Mouse (Mus musculus) mouse embryonic stem cell (cell line): ENCODE results near the gene Rbfox2.
"Not testable (repeated sequence)": the region's sequence is repeated elsewhere in the genome, so short reads cannot be mapped to it uniquely, and the experiment has no call there.

Experiments
- in situ Hi-C, 2 experiments: fragments of 300-500 bp; cut with MboI; formaldehyde crosslinking; loops; 1 replicate in 1 of 2; 3 replicates in 1 of 2; pipeline ENCODE4 v1.14.3; 2019 to 2020; ENCODE audit warnings: low sequenced_read_pairs in 2 of 2, low pct_unique_long_range_greater_than_20kb in 1 of 2, mixed read lengths in 1 of 2; ENCODE audit not compliant: unreplicated experiment in 1 of 2

The Rbfox2 gene

DNA sequence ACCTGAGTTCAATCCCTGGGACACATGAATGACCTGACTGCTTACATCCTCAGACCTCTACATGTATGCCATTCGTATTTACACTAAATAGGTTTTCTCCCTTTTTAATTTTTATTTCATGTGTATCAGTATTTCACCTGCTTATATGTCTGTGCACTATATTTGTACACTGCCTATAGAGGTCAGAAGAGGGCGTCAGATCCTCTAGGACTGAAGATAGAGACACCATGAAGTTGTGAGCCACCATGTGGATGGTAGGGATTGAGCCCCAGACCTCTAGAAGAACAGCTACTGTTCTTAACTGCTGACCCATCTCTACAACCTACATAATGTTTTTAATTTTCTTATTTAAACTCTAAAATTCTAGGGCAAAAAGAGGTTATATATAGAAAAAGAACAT lies 16.5 kb downstream of the Rbfox2 start:
- in situ Hi-C loops = no loop called here

DNA sequence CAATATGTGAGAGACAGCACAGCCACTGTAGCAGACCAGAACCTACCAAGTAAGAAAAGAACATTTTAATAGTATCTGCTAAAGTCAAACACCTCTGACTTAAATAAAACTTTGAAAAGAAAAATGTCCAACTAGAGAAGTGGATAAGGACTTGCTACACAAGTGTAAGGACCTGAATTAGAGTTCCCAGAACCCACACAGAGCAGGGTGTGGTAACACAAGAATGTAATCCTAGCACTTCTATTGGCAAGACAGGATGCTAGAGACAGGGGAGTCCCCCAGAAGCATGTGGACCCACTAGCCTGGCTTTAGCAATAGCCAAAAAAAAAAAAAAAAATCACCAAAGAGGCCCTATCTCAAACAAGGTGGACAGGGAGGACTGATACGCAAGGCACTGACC lies 26.7 kb downstream of the Rbfox2 start:
- in situ Hi-C loops = no loop called here

DNA sequence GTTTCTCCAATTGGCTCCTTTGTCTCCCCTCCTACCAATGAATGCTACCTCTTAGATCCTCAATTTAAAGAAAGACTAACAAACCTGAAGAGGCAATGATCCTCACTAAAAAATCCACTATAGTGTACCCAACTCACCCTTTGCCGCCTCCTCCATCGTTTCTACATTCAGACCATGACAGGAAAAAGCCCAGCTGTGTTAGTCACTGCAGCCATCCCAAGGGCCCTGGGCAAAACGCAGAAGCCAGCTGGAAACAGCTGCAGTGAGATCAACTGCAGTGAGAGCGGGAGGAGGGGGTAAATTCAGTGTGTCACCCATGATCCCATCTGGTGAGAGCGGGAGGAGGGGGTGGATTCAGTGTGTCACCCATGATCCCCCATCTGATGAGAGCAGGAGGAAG lies 28.0 kb downstream of the Rbfox2 start:
- in situ Hi-C loops = no loop called here

DNA sequence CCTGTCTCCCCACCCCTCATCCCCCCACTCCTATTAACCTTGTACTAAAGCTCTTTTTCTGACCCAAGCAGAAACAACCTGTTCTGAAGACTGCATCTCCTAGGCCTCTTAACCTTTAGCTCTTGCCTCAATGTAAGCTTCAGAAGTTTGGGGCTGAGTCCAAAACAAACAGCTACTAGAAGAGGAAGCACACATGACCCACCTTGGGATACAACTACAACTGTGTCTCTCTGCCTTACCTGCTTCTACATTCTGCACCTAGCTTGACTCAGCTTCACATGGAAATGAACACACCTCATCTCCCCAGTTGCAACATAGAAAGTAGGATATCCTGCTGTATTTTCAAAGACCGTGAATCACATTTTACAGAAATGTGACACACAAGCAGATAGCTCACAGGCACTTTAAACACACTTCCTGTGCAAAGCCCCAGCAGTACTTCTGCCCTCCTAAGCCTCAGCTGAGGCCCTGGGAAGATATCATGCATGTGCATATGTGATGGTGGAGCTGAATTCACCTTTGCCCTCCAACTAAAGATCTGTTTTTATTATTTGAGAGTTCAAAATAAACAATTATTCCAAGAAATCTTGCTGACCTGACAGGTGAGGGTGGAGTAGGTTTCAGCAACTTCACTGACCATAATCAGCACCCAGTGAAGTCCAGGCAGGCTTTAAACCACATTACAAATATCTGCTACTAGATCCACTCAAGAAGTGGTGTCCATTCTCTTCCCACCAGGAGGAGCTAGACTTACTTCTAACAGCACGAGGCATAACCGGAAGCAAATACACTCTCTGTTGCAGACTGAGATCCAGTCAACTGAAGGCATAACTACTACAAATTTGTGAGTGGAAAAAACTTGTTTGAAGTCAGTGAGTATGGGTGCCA lies 29.7 kb downstream of the Rbfox2 start:
- in situ Hi-C loops = no loop called here

DNA sequence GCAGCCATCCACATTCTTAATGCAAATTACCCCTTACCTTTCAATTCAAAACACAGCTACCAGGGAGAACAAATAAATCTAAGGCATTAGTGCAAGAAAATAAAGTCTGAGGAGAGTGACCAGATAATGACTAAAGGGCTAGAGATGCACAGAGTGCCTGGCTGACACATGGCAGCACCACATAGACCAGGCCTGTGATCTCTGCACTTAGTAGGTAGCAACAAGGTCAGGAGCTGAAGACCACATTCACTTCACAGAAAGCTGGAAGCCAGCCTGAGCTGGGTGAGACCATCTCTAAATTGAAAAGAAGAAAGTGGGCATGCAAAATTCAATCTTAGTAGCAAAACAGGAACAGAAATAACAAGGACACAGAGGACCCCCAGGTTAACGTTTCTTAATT lies 30.5 kb downstream of the Rbfox2 start:
- in situ Hi-C loops = no loop called here

DNA sequence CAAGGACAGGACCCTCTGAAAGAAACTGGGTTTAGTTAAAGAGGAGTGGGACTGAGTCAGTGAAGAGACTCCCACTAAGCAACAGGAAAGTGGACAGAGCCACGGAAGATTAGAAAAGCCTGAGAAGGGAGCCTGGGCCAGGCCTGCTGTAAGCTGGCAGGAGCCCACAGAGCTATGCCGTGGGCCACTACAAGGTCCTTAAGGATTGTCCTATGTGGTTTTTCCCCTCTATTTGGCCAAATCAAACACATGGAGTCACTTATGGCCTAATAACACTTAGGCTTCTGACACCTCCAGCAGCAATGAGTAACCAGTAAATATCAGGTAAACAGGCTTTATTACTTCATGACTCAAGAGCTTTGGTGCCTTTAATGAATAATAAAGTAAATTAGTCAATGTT lies 31.2 kb downstream of the Rbfox2 start:
- in situ Hi-C loops = no loop called here

DNA sequence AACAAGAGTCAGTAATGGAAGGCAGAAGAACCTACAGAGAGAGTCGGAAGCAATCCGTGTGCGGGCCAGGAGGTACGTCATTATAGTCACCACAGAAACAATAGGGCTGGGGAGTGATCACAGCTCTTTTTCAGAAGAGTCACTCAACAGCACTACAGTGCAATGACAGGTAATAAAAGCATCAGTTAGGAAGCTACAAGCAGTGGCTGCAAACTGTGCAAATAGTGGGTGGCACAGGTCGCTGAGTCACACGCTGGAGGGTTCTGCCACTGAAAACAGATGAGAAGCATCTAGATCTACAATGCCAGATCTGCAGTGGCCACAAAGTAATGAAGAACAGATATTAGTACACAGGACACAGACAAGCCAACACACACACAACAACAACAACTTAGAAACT lies 32.9 kb downstream of the Rbfox2 start:
- in situ Hi-C loops = no loop called here

DNA sequence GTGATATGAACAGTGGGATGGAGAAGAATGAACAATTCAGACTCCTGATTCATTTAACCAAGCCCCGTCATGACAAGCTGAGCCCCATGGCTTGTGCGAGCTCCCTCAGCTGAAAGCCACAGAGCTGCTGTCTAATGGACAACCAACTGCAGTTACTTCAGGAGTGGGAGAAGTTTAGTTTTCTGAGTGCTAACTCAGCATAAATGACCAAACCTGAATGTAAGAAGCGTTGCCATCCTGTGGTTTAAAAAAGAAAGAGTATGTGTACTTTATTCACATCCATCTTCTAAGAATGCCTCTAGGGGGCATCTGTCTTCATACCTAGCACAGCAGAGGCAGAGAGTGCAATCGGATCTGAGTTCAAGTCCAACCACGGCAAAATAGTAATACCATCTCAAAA lies 35.5 kb downstream of the Rbfox2 start:
- in situ Hi-C loops = no loop called here

DNA sequence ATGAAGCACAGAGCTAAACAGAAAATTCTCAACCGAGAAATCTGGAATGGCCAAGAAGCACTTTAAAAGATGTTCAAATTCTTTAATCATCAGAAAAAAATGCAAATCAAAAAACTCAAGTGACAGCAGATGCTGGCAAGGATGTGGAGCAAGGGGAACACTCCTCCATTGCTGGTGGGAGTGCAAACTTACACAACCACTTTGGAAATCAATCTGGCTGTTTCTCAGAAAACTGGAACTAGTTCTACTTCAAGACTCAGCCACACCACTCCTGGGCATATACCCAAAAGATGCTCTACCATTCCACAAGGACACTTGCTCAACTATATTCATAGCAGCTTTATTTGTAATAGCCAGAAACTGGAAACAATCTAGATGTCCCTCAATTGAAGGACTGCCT lies 37.3 kb downstream of the Rbfox2 start:
- in situ Hi-C loops = not testable (repeated sequence)

DNA sequence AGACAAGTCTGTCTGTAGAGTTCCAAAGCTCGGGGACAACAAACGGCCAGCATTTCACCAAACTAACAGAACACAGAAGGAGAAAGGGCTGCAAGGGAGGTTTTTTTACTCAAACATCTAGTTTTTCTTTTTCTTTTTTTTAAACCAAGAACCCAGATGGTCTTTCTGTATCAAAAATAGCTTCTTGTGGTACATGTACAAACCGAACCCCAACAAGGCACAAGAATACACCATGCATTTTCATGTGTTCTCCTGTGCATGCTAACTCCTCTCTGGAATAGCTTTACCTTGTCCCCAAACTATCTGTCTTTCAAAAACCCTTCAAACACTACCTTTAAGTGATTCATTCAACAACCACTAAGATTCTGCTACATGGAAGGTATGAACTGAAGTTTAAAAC lies 38.4 kb downstream of the Rbfox2 start:
- in situ Hi-C loops = no loop called here

DNA sequence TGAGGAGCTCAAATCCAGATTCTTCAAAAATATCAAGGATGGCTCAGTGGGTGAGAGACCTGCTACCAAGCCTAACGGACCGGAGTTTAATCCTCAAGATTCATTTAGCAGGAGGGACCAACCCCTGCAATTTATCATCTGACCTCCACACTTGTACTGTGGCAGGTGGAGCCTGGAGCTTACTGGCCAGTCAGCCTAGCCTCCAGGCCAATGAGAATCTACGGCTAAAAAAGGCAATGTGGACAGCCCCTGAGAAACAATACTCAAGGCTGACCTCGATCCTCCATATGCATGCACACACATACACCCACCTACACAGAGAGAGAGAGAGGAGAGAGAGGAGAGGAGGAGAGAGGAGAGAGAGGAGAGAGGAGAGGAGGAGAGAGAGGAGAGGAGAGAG lies 41.5 kb downstream of the Rbfox2 start:
- in situ Hi-C loops = no loop called here

DNA sequence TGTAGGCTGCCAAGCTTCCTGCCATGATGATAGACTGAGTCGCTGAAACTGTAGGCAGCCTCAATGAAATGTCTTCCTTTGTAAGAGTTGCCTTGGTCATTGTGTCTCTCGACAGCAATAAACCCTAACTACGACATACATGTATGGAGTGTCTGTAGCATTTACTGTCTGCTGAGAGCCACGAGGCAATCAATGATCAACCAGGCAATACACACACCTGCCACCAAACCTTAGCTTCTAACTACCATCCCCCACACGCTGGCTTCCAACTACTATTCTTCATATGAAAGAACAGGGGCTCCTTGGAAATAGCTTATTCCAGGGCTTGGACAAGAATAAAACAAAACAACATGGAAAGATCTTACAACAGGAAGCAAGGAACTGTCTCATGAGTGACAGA lies 42.5 kb downstream of the Rbfox2 start:
- in situ Hi-C loops = no loop called here

DNA sequence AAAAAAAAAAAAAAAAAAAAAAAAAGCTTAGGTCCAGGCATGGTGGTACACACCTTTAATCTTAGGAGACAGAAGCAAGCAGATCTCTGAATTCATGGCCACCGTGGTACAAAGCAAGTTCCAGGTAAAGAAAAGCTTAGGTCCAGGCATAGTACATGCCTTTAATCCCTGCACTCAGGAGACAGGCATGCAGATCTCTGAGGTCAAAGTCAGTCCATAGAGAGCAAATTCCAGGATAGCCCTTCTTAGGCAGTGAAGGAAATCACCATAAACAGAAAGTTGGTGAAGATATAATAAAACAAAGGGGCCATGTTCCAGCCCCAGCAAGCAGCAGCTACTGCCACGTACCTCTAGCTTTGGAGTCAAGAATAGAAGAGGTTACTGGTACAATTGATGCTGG lies 44.0 kb downstream of the Rbfox2 start:
- in situ Hi-C loops = no loop called here

DNA sequence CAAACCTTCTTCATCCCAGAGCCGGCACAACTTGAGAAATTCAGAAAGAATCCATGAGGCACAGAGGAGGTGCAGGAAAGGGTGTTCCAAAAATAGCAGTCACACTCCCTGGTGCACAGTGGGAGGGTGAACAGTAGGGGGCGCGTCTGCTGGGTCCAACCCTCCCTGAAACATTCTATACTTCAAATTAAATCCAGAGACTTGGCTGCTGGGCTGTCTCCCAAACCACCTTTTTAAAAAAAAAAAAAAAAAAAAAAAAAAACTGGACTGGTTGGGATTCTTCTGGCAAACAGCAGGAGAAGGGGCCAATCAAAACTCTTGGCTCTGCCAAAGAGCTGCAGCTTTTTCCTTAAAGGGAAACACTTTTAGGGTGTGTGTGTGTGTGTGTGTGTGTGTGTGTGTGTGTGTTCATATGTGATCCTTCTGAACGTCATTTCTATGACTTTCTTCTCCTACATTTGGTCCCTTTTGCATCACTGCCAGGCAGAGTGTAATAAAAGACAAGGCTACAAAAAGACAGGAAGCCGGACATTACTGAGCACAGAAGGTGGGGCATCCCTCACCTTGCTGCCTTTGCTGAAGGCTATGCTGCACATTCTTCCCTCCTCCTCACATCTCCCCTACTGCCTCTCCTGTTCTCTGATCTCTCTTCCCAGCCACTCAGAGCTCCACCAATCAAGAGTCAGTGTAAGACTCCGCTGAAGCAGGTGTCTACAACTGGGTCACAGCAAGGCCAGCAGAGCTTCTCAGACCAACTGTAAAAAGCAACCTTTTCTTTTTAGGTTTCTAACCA lies 49.2 kb downstream of the Rbfox2 start:
- in situ Hi-C loops = no loop called here

DNA sequence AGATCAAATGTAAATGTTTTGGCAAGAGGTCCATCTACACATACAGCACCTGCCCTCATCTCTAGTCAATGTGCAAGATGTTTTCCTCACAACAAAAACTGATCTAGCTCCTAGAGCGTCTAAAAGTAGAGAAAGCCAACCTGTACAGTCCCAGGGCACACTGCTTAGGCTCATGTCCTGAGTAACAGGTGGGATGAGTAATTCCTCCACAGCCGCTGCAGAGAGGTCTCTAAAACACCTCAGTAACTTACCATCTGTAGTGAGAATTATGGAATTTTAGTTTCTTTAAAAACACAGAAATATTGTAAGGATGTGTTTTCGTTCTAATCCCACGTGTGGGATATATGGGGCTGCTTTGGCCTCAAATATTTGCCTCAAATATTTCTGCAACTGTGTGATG lies 50.0 kb downstream of the Rbfox2 start:
- in situ Hi-C loops = no loop called here

DNA sequence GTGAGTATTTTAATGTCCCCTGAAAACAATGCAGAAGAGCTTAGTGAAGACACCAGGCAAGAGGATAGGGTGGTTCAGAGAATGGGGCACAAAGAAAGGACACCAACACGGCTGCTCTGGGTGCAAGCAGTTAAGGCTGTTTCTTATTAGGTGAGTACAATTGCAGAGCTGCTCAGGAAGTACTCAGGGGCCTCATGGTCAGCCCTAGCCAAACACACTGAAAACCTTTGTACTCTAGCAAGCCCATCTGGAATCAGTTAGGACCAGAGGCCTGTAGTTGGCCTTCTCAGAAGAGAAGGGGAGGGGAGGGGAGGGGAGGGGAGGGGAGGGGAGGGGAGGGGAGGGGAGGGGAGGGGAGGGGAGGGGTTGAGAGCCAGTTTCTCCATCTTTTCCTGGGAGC lies 52.2 kb downstream of the Rbfox2 start:
- in situ Hi-C loops = no loop called here

DNA sequence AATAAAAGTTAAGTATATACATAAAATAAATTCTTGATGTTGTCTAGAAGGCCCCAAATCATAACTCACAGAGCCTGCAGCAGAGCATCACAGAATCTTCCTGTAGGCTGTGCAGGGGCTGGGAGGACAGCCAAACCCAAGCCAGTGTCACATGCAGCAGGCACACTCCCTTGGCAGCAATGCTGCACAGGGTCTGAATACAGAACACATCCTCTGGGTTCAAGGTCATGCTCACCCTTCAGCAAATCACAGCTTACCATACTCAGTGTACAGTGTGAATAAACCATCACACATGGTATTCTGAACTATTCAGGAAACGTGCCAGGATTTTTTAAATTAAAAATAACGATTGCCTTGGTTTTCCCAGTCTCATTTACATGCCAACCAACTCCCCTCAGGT lies 52.7 kb downstream of the Rbfox2 start:
- in situ Hi-C loops = no loop called here

DNA sequence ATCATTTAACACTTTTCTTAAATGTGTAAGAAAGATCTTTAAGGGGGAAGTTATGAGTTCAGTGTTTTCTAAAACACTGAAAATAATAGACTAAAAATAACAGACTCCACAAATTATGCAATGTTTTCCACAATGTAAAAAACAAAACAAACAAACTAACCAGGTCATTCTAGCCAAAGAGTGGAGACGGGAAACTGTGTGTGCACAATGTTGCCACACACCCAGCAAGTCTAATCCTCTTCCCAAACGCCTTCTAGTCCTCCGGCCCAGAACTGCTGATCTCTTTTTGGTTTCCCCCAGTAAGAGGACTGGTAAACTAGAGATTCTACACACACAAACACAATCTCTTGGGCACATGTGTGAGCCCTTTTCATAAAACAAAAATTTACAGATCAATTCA lies 55.1 kb downstream of the Rbfox2 start:
- in situ Hi-C loops = no loop called here

DNA sequence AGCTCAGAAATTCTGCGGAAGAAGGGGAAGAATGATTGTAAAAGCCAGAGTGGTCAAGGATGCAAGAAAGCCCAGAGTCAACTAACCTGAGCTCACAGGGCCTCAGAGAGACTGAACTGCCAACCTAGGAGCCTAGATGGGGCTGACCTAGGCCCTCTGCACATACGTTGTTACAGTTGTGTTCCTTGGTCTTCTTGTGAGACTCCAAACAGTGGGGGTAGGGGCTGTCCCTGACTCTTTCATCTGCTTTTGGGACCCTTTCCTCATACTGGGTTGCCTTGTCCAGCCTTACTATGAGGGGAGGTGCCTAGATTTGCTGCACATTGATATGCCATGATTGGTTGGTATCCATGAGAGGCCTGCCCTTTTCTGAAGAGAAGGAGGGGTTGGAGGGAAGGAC lies 56.0 kb downstream of the Rbfox2 start:
- in situ Hi-C loops = no loop called here

DNA sequence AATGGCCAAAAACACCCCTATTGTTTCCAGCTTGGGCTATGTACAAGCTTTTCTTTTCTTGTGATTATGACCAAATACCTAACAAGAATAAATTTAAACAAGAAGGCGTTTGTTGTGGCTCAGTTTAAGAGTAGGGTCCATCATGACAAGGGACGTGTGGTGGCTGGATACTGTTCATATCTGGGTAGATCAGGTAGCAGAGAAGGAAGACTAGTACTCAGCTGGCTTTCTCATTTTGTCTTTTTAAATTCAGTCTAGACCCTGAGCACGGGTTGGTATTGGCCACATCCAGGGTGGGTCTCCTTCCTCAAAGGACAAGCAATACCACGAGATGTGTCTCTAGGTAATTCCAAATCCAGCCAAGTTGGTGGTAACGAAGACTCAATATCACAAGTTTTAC lies 57.4 kb downstream of the Rbfox2 start:
- in situ Hi-C loops = no loop called here
